13 mouse cellular contexts compared by ENCODE assay signal in the genomic region with DNA sequence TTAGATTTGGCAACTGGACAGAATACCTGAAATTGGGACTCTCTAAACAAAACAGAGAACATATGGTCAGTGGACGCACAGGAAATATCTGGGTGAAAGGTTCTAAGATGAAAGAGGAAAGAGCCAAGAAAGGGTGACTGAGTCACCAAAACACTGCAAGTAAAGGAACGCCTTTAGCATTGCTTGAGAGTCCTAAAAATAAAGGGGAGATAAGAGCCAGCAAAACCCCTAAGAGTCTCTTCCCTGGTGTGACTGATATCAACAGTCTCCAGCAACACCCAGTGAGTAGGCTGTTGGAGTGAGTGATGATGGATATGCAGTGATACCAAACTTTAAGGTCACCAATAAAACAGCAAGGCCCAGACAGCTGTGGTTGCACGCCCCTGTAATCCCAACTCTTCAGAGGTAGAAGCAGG. TPM values are rescaled to one million over a fixed set of nuclear protein-coding genes. Genes with fewer than 3 reads are reported as not detected.
DNase-seq lines count a peak whose midpoint lies in the region; ATAC-seq and TF ChIP-seq lines count a peak whose summit lies in the region.
"Had no signal": no experiment of that assay in that cellular context is flagged by ENCODE, and none has a peak within 500 bp of the region (broad histone marks: within the 10 kb centered on the region; RNA-seq: fewer than 3 reads in every experiment).

No protein-coding gene starts in this region.

- TF ChIP-seq EP300 in liver, embryonic 14.5 days (IDR thresholded peaks at IDR 0.05; ENCODE audit: low read depth) = peak; percentile 89

- no peaks in the 10 kb centered on the region for H3K9me3 ChIP-seq in heart, embryonic 12.5 days (replicated peaks)
- H3K9me3 ChIP-seq in liver, embryonic 14.5 days (ENCODE audit: control insufficient read depth, low read length) = no peaks in the 10 kb centered on the region
- H3K9me3 ChIP-seq in forebrain, embryonic 12.5 days = no peaks in the 10 kb centered on the region
- H3K9me3 ChIP-seq: midbrain, embryonic 12.5 days; neural tube, embryonic 12.5 days had no signal

- no peak overlapping the region for H3K4me2 ChIP-seq in heart, embryonic 12.5 days
- H3K4me2 ChIP-seq in liver, embryonic 14.5 days (ENCODE audit: low read depth) = peak overlapping the region; percentile 58
- no peak overlapping the region for H3K4me2 ChIP-seq in forebrain, embryonic 12.5 days
- H3K4me2 ChIP-seq: hindbrain, embryonic 14.5 days; lung, embryonic 14.5 days; midbrain, embryonic 12.5 days; neural tube, embryonic 12.5 days had no signal

- ATAC-seq in heart, embryonic 12.5 days (ENCODE audit: insufficient number of reproducible peaks, low FRiP score) = peak; percentile 88
- peak; percentile 100 for ATAC-seq in liver, embryonic 14.5 days (ENCODE audit: insufficient read depth)
- ATAC-seq in forebrain, embryonic 12.5 days (ENCODE audit: low FRiP score) = no peak

- peak; percentile 5 for DNase-seq in embryo, embryonic 10 days (ENCODE audit: low spot score)
- no peak for DNase-seq in embryo, embryonic 9.5 days (ENCODE audit: extremely low spot score)
- peak; percentile 76 for DNase-seq in c-Kit-positive CD71-positive TER-119-positive erythroid progenitor cells, embryonic 14.5 days (ENCODE audit: low spot score)
- DNase-seq in liver, embryonic 14.5 days (ENCODE audit: low read depth in 3 of 3, low spot score in 3 of 3) = peak; percentile 73 to 78 (median 74)
- DNase-seq in MN1 (ENCODE audit: low spot score) = no peak
- DNase-seq in testis, postnatal 10 days (ENCODE audit: low spot score) = no peak
- DNase-seq: lung, embryonic 14.5 days had no signal

- no peak overlapping the region for H3K9ac ChIP-seq in heart, embryonic 12.5 days
- peak overlapping the region; percentile 9 for H3K9ac ChIP-seq in liver, embryonic 14.5 days (replicated peaks)
- H3K9ac ChIP-seq in forebrain, embryonic 12.5 days = no peak overlapping the region
- H3K9ac ChIP-seq: hindbrain, embryonic 14.5 days; lung, embryonic 14.5 days; midbrain, embryonic 12.5 days; neural tube, embryonic 12.5 days had no signal

- no peaks in the 10 kb centered on the region for H3K36me3 ChIP-seq in heart, embryonic 12.5 days
- H3K36me3 ChIP-seq in liver, embryonic 14.5 days (replicated peaks; ENCODE audit: control insufficient read depth, insufficient read depth, low read depth) = no peaks in the 10 kb centered on the region
- no peaks in the 10 kb centered on the region for H3K36me3 ChIP-seq in forebrain, embryonic 12.5 days (replicated peaks)
- H3K36me3 ChIP-seq: midbrain, embryonic 12.5 days; neural tube, embryonic 12.5 days had no signal

- no peaks in the 10 kb centered on the region for H3K27me3 ChIP-seq in heart, embryonic 12.5 days (replicated peaks)
- H3K27me3 ChIP-seq in liver, embryonic 14.5 days (ENCODE audit: control insufficient read depth, insufficient read depth, low read length) = no peaks in the 10 kb centered on the region
- no peaks in the 10 kb centered on the region for H3K27me3 ChIP-seq in forebrain, embryonic 12.5 days
- H3K27me3 ChIP-seq: midbrain, embryonic 12.5 days; neural tube, embryonic 12.5 days had no signal

- 11% methylated on average over 3 of the region's 3 CpGs for WGBS in heart, embryonic 12.5 days
- WGBS in liver, embryonic 14.5 days (ENCODE audit: insufficient replicate concordance) = 18% methylated on average over 3 of the region's 3 CpGs
- 89% methylated on average over 3 of the region's 3 CpGs for WGBS in forebrain, embryonic 12.5 days

- TF ChIP-seq CTCF in liver, embryonic 14.5 days (IDR thresholded peaks at IDR 0.05; ENCODE audit: low read depth) = no peak

- H3K27ac ChIP-seq in heart, embryonic 12.5 days (ENCODE audit: poor library complexity, severe bottlenecking) = peak overlapping the region; percentile 75; the same call in 1 of the 2 replicates
- peak overlapping the region; percentile 77 for H3K27ac ChIP-seq in liver, embryonic 14.5 days
- no peak overlapping the region for H3K27ac ChIP-seq in forebrain, embryonic 12.5 days
- H3K27ac ChIP-seq: hindbrain, embryonic 14.5 days; kidney, postnatal 0 days; midbrain, embryonic 12.5 days; neural tube, embryonic 12.5 days had no signal

- H3K4me3 ChIP-seq in heart, embryonic 12.5 days = no peak overlapping the region
- peak overlapping the region in 1 of 2 experiments; percentile 6; a peak in 1 of 4 replicates for H3K4me3 ChIP-seq in liver, embryonic 14.5 days (ENCODE audit: insufficient read depth in 1 of 2, low read depth in 2 of 2, low read length in 2 of 2)
- H3K4me3 ChIP-seq in forebrain, embryonic 12.5 days (replicated peaks) = no peak overlapping the region
- H3K4me3 ChIP-seq: midbrain, embryonic 12.5 days; neural tube, embryonic 12.5 days had no signal

- peaks cover 7% of the 10 kb centered on the region; the same call in 1 of the 2 replicates for H3K4me1 ChIP-seq in heart, embryonic 12.5 days (replicated peaks)
- H3K4me1 ChIP-seq in liver, embryonic 14.5 days (replicated peaks; ENCODE audit: control insufficient read depth in 2 of 2, insufficient read depth in 2 of 2, low read length in 1 of 2) = peaks cover 13 to 20% of the 10 kb centered on the region in 2 experiments
- no peaks in the 10 kb centered on the region for H3K4me1 ChIP-seq in forebrain, embryonic 12.5 days
- H3K4me1 ChIP-seq: midbrain, embryonic 12.5 days; neural tube, embryonic 12.5 days had no signal

RNA-seq across cellular contexts. Expression of a gene that starts 32.4 kb away (rescaled TPM):
- 79.7 and 81.0 TPM in 2 replicates for polyA plus RNA-seq in heart, embryonic 12.5 days (2016; fragmentation: Nextera tagmentation; extraction: Ambion mirVana)
- polyA plus RNA-seq in liver, embryonic 14.5 days (2012; rRNA removed) = 10.6 and 18.7 TPM in 2 replicates
- 27.5 and 31.3 TPM in 2 replicates for polyA plus RNA-seq in liver, embryonic 14.5 days (2014; fragmentation: Nextera tagmentation; extraction: Ambion mirVana)
- 18.7 and 19.6 TPM in 2 replicates for polyA plus RNA-seq in forebrain, embryonic 12.5 days (2016; fragmentation: Nextera tagmentation; extraction: Ambion mirVana)

Comparison
In these comparisons a context has a peak if more than half of its experiments do, and no peak if none do; other contexts are left out.
1. DNase-seq: peak in embryo, embryonic 10 days (single experiment), c-Kit-positive CD71-positive TER-119-positive erythroid progenitor cells, embryonic 14.5 days (single experiment) and liver, embryonic 14.5 days (3 of 3); none in embryo, embryonic 9.5 days (single experiment), MN1 (single experiment) and testis, postnatal 10 days (single experiment).